Mouse (Mus musculus) midbrain, embryonic 12.5 days (tissue): Measurements from ENCODE around the gene Cldn1. TPM values are rescaled to one million over a fixed set of nuclear protein-coding genes. Genes with fewer than 3 reads are reported as not detected.

Experiments used
- ATAC-seq: fragments of 200-750 bp; cut with Nextera tagmentation; 2 replicates; pipeline ENCODE4 v1.8.0; 2017; ENCODE audit warnings: low read depth, moderate TSS enrichment, moderate library complexity; ENCODE audit not compliant: low FRiP score
- H3K27ac ChIP-seq: fragments of 300-500 bp; sonication (generic); replicated peaks from 2 replicates; pipeline ENCODE4 v1.5.1; 2016; ENCODE audit warnings: mild to moderate bottlenecking
- H3K27me3 ChIP-seq: fragments of 300-500 bp; sonication (generic); 2 replicates; pipeline ENCODE4 v1.6.1; 2016; ENCODE audit warnings: mild to moderate bottlenecking
- H3K36me3 ChIP-seq: fragments of 300-500 bp; sonication (generic); 2 replicates; pipeline ENCODE4 v1.6.1; 2016
- H3K4me1 ChIP-seq: fragments of 300-500 bp; sonication (generic); 2 replicates; pipeline ENCODE4 v1.6.1; 2016
- H3K4me2 ChIP-seq: fragments of 300-500 bp; sonication (generic); replicated peaks from 2 replicates; pipeline ENCODE4 v1.6.1; 2016; ENCODE audit warnings: mild to moderate bottlenecking, moderate library complexity
- H3K4me3 ChIP-seq: fragments of 300-500 bp; sonication (generic); 2 replicates; pipeline ENCODE4 v1.5.1; 2016; ENCODE audit warnings: mild to moderate bottlenecking
- H3K9ac ChIP-seq: fragments of 300-500 bp; sonication (generic); replicated peaks from 2 replicates; pipeline ENCODE4 v1.6.1; 2016; ENCODE audit warnings: mild to moderate bottlenecking, moderate library complexity
- H3K9me3 ChIP-seq: fragments of 300-500 bp; sonication (generic); 2 replicates; pipeline ENCODE4 v1.6.1; 2016; ENCODE audit warnings: mild to moderate bottlenecking
- WGBS: fragments of 180-500 bp; shearing (Covaris S2); methylation state at CpG from one replicate; pipeline ENCODE4 v1.1.7; 2016; 5-methylcytosine and 5-hydroxymethylcytosine counted together
- polyA plus RNA-seq: library from polyadenylated mRNA; unstranded; fragments of >200 nt; fragmentation: Nextera tagmentation; extraction: Ambion mirVana; gene quantifications from 2 replicates; pipeline ENCODE4 v1.2.1, GENCODE M21; 2016

Cldn1 gene
- polyA plus RNA-seq: 2.9 and 3.0 TPM in 2 replicates

DNA sequence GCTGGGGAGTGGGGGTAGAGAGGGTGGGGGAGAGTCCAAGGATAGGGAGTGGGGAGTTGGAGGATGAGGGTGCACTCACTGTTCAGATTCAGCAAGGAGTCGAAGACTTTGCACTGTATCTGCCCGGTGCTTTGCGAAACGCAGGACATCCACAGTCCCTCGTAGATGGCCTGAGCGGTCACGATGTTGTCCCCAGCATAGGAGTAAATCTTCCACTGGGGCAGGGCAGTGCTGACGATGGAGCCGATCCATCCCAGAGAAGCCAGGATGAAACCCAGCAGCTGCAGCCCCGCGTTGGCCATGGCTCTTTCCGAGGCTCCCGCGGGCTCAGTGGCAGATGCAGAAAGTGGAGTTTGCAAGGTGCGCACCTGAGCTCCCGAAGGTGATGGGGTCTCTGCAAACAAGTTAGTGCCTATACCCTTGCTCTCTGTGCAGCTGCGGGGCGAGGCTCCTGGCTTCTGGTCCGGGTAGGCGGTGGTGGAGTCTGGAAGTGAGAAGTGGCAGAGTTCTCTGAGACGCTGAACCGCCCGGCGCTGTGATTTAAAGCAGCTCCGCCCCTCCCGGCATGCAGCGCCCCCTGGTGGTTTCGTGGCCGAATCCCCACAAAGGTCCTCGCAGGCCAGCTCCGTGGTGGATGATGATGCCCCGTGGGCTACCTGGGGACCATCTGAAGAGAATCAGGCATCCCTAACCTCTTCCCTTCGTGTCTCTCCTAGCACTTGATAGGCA lies at the start of gene Cldn1:
Cldn1 (minus strand) TSS at position 517 of the 729 bp plus-strand sequence.
- Histone ChIP-seq H3K36me3 (no peaks in the 10 kb centered on the region), H3K4me3 (peak within 1 kb of the TSS; percentile 50), H3K9me3 (no peaks in the 10 kb centered on the region), H3K27ac (no peak within 1 kb of the TSS), H3K4me2 (peak within 1 kb of the TSS; percentile 89), H3K9ac (peak within 1 kb of the TSS; percentile 51; the same call in 1 of the 2 replicates), H3K27me3 (peaks cover 14% of the 10 kb centered on the region; the same call in 1 of the 2 replicates), H3K4me1 (peaks cover 9% of the 10 kb centered on the region; the same call in 1 of the 2 replicates)
- peak; percentile 89 for ATAC-seq
- WGBS: 2% methylated on average over 33 of the region's 33 CpGs

DNA sequence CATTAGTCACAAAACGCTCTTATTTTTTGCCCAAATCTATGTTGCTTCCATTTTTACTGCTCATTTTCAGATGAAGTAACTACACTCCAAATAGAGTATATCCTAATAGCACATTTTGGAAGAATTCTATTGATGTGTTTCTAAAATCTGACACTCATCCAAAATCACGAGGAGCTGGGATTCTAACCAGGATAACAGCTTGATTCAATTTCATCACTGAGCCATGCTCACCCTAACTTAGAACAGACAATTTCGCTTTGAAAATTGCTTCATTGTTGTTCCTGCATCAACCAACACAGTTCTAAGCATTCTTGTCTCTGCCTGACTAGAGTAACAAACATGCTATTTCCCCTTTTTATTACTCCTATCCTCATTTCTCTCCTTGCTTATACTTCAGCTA lies 47.0 kb upstream of the Cldn1 start:
- no peaks in the 10 kb centered on the region for H3K4me1 ChIP-seq
- no peaks in the 10 kb centered on the region for H3K36me3 ChIP-seq
- no peak overlapping the region for H3K27ac ChIP-seq
- WGBS: 92% methylated on average over 3 of the region's 3 CpGs
- no peak overlapping the region for H3K4me2 ChIP-seq
- no peak for ATAC-seq
- H3K4me3 ChIP-seq: no peak overlapping the region
- H3K9ac ChIP-seq: no peak overlapping the region
- H3K9me3 ChIP-seq: no peaks in the 10 kb centered on the region
- no peaks in the 10 kb centered on the region for H3K27me3 ChIP-seq

DNA sequence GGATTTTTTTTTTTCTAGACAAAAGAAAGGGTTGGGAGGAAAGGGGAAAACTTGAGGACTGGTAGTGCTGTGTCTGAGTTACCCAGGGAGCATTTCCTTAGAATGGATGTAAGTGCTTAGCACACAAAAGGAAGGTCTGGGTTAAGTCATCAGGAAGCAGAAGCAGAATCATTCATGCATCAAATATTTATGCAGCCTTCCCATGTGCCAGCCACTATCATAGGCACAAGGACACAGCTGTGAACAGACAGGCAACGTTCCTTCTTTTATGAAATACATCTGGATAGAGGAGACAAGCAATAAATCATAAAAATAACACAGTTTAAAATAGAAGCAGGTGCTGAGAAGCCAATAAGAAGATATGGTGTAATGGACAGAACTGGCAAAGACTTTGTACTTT lies 32.4 kb upstream of the Cldn1 start:
- Histone ChIP-seq H3K9ac (no peak overlapping the region), H3K27ac (no peak overlapping the region), H3K9me3 (no peaks in the 10 kb centered on the region), H3K4me2 (no peak overlapping the region), H3K4me1 (no peaks in the 10 kb centered on the region), H3K27me3 (no peaks in the 10 kb centered on the region), H3K36me3 (no peaks in the 10 kb centered on the region), H3K4me3 (no peak overlapping the region)
- WGBS: 67% methylated on average over 1 of the region's 1 CpGs
- no peak for ATAC-seq

DNA sequence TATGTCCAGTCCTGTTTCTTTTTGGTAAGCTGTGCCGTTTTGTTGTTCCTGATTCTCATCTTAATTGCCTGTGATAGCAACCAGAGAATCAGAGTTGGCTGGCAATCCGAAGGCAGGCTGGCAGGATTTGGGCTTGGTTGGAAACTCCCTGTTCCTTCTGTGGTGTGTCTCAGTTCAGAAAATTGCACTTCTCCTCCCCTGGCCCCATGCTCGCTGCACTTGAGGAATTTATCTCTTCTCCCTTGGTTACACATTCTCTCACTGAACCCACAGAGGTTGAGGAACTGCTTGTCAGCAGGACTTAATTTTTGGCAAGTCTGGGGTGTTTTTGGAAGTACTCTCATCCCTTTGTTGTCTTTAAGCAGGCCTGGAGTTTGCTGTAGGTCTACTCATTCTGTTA lies 29.3 kb upstream of the Cldn1 start:
- WGBS: 53% methylated on average over 3 of the region's 3 CpGs
- no peak overlapping the region for H3K4me3 ChIP-seq
- ATAC-seq: no peak
- no peaks in the 10 kb centered on the region for H3K27me3 ChIP-seq
- no peak overlapping the region for H3K27ac ChIP-seq
- H3K4me1 ChIP-seq: no peaks in the 10 kb centered on the region
- H3K9me3 ChIP-seq: no peaks in the 10 kb centered on the region
- H3K4me2 ChIP-seq: no peak overlapping the region
- H3K9ac ChIP-seq: no peak overlapping the region
- no peaks in the 10 kb centered on the region for H3K36me3 ChIP-seq

DNA sequence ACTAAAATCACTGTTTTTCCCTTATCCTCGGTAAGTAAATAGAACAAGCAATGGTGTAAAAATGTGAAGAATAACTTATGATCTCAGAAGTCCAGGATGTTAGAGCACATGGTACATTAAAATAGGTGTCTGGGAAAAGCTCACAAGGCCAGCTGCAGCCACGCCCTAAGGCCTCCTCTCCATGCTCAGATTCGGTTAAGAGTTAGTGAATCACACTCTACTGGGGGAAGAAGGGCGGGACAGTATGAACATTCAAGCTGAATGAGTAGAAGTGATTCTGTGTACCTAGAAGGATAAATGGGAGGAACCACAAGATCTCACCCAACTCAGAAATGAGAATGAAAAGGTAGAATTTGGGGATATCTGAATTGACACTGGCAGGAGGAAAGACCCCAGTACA lies 28.9 kb upstream of the Cldn1 start:
- WGBS: 90% methylated on average over 4 of the region's 4 CpGs
- no peaks in the 10 kb centered on the region for H3K4me1 ChIP-seq
- H3K27ac ChIP-seq: no peak overlapping the region
- no peaks in the 10 kb centered on the region for H3K36me3 ChIP-seq
- no peak overlapping the region for H3K9ac ChIP-seq
- ATAC-seq: no peak
- no peak overlapping the region for H3K4me3 ChIP-seq
- H3K4me2 ChIP-seq: no peak overlapping the region
- no peaks in the 10 kb centered on the region for H3K27me3 ChIP-seq
- H3K9me3 ChIP-seq: no peaks in the 10 kb centered on the region

DNA sequence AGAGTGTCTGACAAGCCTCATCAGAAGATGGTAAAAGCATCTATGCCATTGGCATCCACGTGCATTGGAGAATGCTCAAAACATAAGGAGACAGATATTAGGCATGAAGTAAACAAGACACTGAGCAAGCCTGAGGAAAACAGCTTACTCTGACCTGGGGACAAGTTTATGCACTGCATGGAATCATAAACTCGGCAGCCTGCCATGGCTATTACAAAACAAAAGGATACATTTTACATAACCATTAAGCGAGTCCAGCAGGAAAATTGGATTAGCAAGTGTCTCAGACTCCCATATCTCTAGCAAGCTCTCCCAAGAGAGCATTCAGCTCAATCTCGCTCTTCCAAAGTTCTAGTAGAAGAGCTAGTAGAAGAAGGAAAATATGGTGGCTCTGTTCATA lies 19.3 kb upstream of the Cldn1 start:
- Histone ChIP-seq H3K27me3 (no peaks in the 10 kb centered on the region), H3K4me3 (no peak overlapping the region), H3K4me1 (no peaks in the 10 kb centered on the region), H3K27ac (no peak overlapping the region), H3K4me2 (no peak overlapping the region), H3K9ac (no peak overlapping the region), H3K9me3 (no peaks in the 10 kb centered on the region), H3K36me3 (no peaks in the 10 kb centered on the region)
- no peak for ATAC-seq
- WGBS: 77% methylated on average over 4 of the region's 4 CpGs

DNA sequence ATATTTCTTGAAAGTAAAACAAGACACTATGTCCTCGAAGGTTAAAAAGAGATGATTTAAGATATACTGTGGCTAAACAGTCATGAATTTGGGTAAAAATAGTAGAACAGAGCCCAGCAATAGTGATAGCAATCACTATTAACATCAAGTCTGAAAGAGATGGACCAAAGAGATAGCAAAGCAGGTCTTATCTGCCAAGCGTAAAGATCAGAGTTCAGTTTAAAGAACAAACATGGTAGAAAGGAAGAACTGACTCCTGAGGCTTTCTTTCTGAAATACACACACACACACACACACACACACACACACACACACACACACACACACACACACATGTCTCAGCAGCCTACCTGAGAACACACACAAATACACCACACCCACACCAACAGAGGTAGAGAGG lies 14.5 kb upstream of the Cldn1 start:
- H3K9ac ChIP-seq: no peak overlapping the region
- no peak for ATAC-seq
- H3K9me3 ChIP-seq: no peaks in the 10 kb centered on the region
- H3K27me3 ChIP-seq: no peaks in the 10 kb centered on the region
- no peak overlapping the region for H3K4me3 ChIP-seq
- WGBS: 90% methylated on average over 2 of the region's 2 CpGs
- no peaks in the 10 kb centered on the region for H3K36me3 ChIP-seq
- H3K4me2 ChIP-seq: no peak overlapping the region
- no peaks in the 10 kb centered on the region for H3K4me1 ChIP-seq
- no peak overlapping the region for H3K27ac ChIP-seq

DNA sequence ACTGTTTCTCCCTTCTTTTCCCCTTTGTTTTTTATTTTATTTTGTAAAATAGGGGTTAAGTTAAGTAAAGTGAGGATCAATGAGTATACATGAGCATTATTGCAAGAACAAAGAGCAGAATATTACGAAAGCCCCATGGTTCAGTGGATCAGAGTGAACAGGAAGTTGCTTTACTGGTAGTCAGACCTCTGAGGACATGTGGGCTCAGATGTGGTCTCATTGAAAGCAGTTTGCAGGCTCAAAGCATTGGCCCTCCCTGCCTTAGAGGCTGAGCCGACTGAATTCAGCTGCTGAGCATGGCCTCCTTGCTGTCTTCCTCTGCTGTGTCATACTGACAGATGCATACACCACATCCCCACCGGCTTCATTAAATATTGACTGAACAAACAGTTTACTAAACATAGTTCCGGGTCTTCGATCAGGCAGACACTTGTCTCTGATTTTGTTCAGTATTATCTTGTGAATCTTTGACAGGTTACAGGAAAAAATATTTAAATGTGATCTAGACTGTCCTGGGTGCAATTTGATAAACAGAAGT lies 12.5 kb upstream of the Cldn1 start:
- Histone ChIP-seq H3K4me1 (no peaks in the 10 kb centered on the region), H3K27me3 (no peaks in the 10 kb centered on the region), H3K9me3 (no peaks in the 10 kb centered on the region), H3K36me3 (no peaks in the 10 kb centered on the region), H3K4me3 (no peak overlapping the region), H3K27ac (no peak overlapping the region), H3K9ac (no peak overlapping the region), H3K4me2 (no peak overlapping the region)
- 80% methylated on average over 5 of the region's 5 CpGs for WGBS
- no peak for ATAC-seq

DNA sequence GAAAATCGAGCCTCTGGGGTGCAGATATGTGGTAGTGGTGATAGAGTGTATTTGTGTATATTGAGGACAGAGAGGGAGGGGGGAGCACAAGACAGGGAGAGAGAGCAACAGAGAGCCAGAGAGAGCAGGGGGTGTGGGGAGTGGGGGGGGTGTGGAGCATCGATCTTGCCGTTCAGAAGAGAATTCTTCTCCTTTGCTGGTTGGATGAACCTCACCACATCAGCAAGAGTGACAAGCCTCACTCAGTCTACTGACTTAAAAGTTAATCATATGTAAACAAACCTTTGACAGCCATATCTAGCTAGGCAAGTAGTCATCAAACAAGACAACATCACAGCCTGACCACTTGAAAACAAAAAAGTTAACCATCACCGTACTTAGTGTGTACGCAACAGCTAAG lies 5.5 kb upstream of the Cldn1 start:
- WGBS: 84% methylated on average over 5 of the region's 5 CpGs
- no peak overlapping the region for H3K9ac ChIP-seq
- H3K4me2 ChIP-seq: no peak overlapping the region
- H3K4me3 ChIP-seq: no peak overlapping the region
- no peaks in the 10 kb centered on the region for H3K4me1 ChIP-seq
- ATAC-seq: no peak
- H3K27ac ChIP-seq: no peak overlapping the region
- H3K9me3 ChIP-seq: no peaks in the 10 kb centered on the region
- no peaks in the 10 kb centered on the region for H3K27me3 ChIP-seq
- H3K36me3 ChIP-seq: no peaks in the 10 kb centered on the region

DNA sequence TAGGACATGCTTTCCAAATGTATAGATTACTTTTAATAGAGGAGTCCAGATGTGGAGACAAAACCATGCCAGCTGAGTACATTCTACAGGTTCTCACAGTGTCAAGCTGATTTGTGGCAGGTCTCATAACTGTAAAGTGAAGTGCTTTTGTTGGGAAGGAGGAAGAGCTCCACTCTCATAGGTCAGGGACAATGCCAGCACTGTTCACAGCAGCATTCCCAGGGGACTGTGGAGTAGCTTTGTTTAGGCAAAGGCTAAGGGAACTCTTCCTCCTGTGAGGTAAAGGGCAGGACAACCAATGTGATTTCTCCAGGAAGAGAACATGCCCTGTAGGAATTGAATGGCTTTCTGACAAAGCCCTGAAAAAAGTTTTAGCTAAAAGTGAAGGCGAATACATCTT lies 1.5 kb downstream of the Cldn1 start:
- no peak for ATAC-seq
- 96% methylated on average over 1 of the region's 1 CpGs for whole genome bisulfite sequencing
- no peaks in the 10 kb centered on the region for H3K36me3 ChIP-seq
- no peaks in the 10 kb centered on the region for H3K9me3 ChIP-seq
- peaks cover 9% of the 10 kb centered on the region; the same call in 1 of the 2 replicates for H3K4me1 ChIP-seq
- no peak overlapping the region for H3K9ac ChIP-seq
- no peak overlapping the region for H3K27ac ChIP-seq
- H3K27me3 ChIP-seq: peaks cover 14% of the 10 kb centered on the region; the same call in 1 of the 2 replicates
- H3K4me2 ChIP-seq: no peak overlapping the region
- no peak overlapping the region for H3K4me3 ChIP-seq

DNA sequence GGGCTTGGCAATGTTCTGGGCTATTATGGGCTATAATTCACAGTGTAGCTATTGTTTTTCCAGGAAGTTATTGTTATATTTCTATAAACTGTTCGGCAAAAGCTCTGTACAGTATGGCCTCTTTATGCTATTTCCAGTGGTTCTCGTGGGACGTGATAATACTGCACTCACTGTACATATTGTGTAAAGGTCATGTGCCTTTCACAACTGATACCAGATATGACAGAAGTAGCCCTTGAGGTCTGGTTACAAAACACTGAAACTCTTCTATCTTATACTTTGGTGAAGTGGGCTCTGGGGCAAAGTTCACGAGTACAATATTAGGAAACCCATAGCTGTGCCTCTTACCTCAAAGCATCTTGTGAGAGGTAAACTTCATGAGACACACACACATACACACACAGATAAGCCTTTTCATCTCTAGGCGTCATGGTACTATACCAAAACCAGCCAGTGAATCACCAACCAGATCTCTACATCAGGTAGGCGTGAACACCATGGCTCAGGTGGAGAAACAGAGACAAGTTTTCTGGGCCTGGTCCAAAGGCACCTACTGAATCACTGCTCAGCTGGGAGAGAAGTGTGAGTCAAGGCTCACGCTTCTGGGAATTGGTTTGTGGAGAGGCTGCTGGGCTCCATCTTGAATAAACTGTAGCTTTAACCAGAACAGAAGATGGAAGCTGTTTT lies 2.5 kb downstream of the Cldn1 start:
- Histone ChIP-seq H3K27ac (no peak overlapping the region), H3K36me3 (no peaks in the 10 kb centered on the region), H3K4me3 (no peak overlapping the region), H3K9ac (no peak overlapping the region), H3K27me3 (peaks cover 14% of the 10 kb centered on the region; the same call in 1 of the 2 replicates), H3K4me2 (no peak overlapping the region), H3K4me1 (peaks cover 9% of the 10 kb centered on the region; the same call in 1 of the 2 replicates), H3K9me3 (no peaks in the 10 kb centered on the region)
- 90% methylated on average over 7 of the region's 7 CpGs for WGBS
- no peak for ATAC-seq

DNA sequence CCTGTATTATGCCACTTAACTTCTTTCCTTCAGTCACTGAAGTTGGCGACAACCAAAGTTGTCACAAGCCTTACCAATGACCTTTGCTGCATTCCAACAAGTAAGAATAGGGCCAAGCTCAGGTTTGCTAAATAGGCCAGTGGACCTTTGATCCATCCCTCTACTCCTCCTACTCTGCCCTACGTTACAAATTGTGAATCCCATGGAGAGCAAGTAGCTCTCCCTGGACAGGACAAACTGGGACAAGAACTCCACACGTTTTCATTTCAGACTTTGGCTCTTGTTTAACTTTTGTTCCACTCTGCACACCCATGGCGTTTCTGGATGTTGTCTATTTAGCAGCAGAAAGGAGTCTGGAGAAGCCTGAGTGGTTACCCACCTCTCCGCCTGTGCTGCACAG lies 3.5 kb downstream of the Cldn1 start:
- H3K36me3 ChIP-seq: no peaks in the 10 kb centered on the region
- H3K4me1 ChIP-seq: peaks cover 9% of the 10 kb centered on the region; the same call in 1 of the 2 replicates
- no peak overlapping the region for H3K4me3 ChIP-seq
- H3K27me3 ChIP-seq: peaks cover 14% of the 10 kb centered on the region; the same call in 1 of the 2 replicates
- H3K27ac ChIP-seq: no peak overlapping the region
- H3K9me3 ChIP-seq: no peaks in the 10 kb centered on the region
- 72% methylated on average over 5 of the region's 5 CpGs for WGBS
- H3K9ac ChIP-seq: no peak overlapping the region
- ATAC-seq: no peak
- H3K4me2 ChIP-seq: no peak overlapping the region
